In the genomic region with DNA sequence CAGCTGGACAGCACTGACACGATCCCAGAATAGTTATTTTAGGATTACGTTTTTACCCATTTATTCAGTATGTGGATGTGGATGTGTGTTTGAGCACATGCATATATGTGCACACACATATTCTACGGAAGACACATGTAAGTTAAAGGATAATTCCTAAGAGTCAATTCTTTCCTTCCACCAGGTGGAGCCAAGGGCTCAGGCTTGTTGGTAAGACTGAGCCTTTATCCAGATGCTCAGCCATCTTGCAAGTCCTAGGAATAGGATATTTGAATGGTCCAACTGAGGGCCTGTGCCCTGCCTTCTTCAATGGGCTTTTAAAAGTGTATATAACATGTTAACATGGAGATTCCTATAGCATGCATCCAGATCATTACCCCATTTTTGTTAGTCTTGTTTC, we compare ENCODE assay signal across 8 mouse cellular contexts. TPM values are rescaled to one million over a fixed set of nuclear protein-coding genes. Genes with fewer than 3 reads are reported as not detected.
DNase-seq lines count a peak whose midpoint lies in the region; ATAC-seq lines count a peak whose summit lies in the region.

No protein-coding gene starts in this region.

- H3K4me1 ChIP-seq in hindbrain, embryonic 14.5 days (replicated peaks; ENCODE audit: control insufficient read depth, insufficient read depth, low read length) = no peaks in the 10 kb centered on the region
- no peaks in the 10 kb centered on the region for H3K4me1 ChIP-seq in hindbrain, embryonic 12.5 days

- no peaks in the 10 kb centered on the region for H3K27me3 ChIP-seq in hindbrain, embryonic 14.5 days (ENCODE audit: control insufficient read depth, insufficient read depth, low read length)
- H3K27me3 ChIP-seq in hindbrain, embryonic 12.5 days = no peaks in the 10 kb centered on the region

- WGBS in hindbrain, embryonic 14.5 days = 91% methylated on average over 3 of the region's 3 CpGs
- WGBS in hindbrain, embryonic 12.5 days = 92% methylated on average over 3 of the region's 3 CpGs

- H3K4me3 ChIP-seq in hindbrain, embryonic 14.5 days (replicated peaks; ENCODE audit: low read length) = no peak overlapping the region
- no peak overlapping the region for H3K4me3 ChIP-seq in hindbrain, embryonic 12.5 days

- ATAC-seq in CD4-positive, CD25-positive, alpha-beta regulatory T cell, adult 4 months = no peak
- ATAC-seq in hindbrain, embryonic 14.5 days (ENCODE audit: low FRiP score) = 0 out of 2 replicates have a peak, but pooled peaks have one; percentile 37
- no peak for ATAC-seq in hindbrain, embryonic 12.5 days (ENCODE audit: low FRiP score)
- ATAC-seq in activated CD4-positive, CD25-positive, alpha-beta regulatory T cell, adult 4 months = no peak

- H3K4me2 ChIP-seq in hindbrain, embryonic 14.5 days (replicated peaks) = no peak overlapping the region
- no peak overlapping the region for H3K4me2 ChIP-seq in hindbrain, embryonic 12.5 days (replicated peaks)

- H3K9me3 ChIP-seq in hindbrain, embryonic 14.5 days (ENCODE audit: control insufficient read depth, low read length) = no peaks in the 10 kb centered on the region
- no peaks in the 10 kb centered on the region for H3K9me3 ChIP-seq in hindbrain, embryonic 12.5 days (replicated peaks)

- H3K36me3 ChIP-seq in hindbrain, embryonic 14.5 days (replicated peaks; ENCODE audit: control insufficient read depth, insufficient read depth) = no peaks in the 10 kb centered on the region
- H3K36me3 ChIP-seq in hindbrain, embryonic 12.5 days = no peaks in the 10 kb centered on the region

- H3K27ac ChIP-seq in hindbrain, embryonic 14.5 days = no peak overlapping the region
- H3K27ac ChIP-seq in hindbrain, embryonic 12.5 days = no peak overlapping the region

- DNase-seq in CD4-positive, CD25-positive, alpha-beta regulatory T cell, adult 2 months (ENCODE audit: low read depth, low spot score) = peak; percentile 49
- DNase-seq in hindbrain, embryonic 14.5 days (ENCODE audit: low spot score) = peak; percentile 50
- peak; percentile 53 for DNase-seq in 3T3-L1 (ENCODE audit: low read depth, low spot score)
- peak; percentile 13 for DNase-seq in gonadal fat pad, adult 2 months (ENCODE audit: low read depth)
- peak; percentile 13 for DNase-seq in mesoderm, embryonic 11.5 days (ENCODE audit: low read depth, low spot score)

- no peak overlapping the region for H3K9ac ChIP-seq in hindbrain, embryonic 14.5 days
- no peak overlapping the region for H3K9ac ChIP-seq in hindbrain, embryonic 12.5 days

RNA-seq across cellular contexts. Expression of a gene that starts 38.8 kb away (rescaled TPM):
- 10 to 100 TPM; 19.4 to 29.4 TPM for polyA plus RNA-seq in CD4-positive, CD25-positive, alpha-beta regulatory T cell, adult 4 months (2017; shearing (Covaris generic))
- 5.0 and 5.6 TPM in 2 replicates for polyA plus RNA-seq in hindbrain, embryonic 14.5 days (2014; fragmentation: Nextera tagmentation; extraction: Ambion mirVana)
- polyA plus RNA-seq in hindbrain, embryonic 12.5 days (2016; fragmentation: Nextera tagmentation; extraction: Ambion mirVana) = 11.7 and 12.9 TPM in 2 replicates
- polyA plus RNA-seq in gonadal fat pad, adult 2 months (2012; rRNA removed) = 9.5 and 10.2 TPM in 2 replicates
- 10 to 100 TPM; 14.4 to 14.9 TPM for polyA plus RNA-seq in activated CD4-positive, CD25-positive, alpha-beta regulatory T cell, adult 4 months (2017; shearing (Covaris generic))

RNA-seq across cellular contexts. Expression of a gene that starts 43.9 kb away (rescaled TPM):
- 10 to 100 TPM; 10.1 to 11.9 TPM for polyA plus RNA-seq in CD4-positive, CD25-positive, alpha-beta regulatory T cell, adult 4 months (2017; shearing (Covaris generic))
- polyA plus RNA-seq in hindbrain, embryonic 14.5 days (2014; fragmentation: Nextera tagmentation; extraction: Ambion mirVana) = 2.0 and 3.2 TPM in 2 replicates
- polyA plus RNA-seq in hindbrain, embryonic 12.5 days (2016; fragmentation: Nextera tagmentation; extraction: Ambion mirVana) = 6.2 and 26.2 TPM in 2 replicates
- 0.62 and 1.5 TPM in 2 replicates for polyA plus RNA-seq in gonadal fat pad, adult 2 months (2012; rRNA removed)
- polyA plus RNA-seq in activated CD4-positive, CD25-positive, alpha-beta regulatory T cell, adult 4 months (2017; shearing (Covaris generic)) = 10 to 100 TPM in 1 of 2 experiments, 1 to 10 TPM in 1; 4.9 to 10.4 TPM
